Mouse (Mus musculus) ES-CJ7 (cell line): ENCODE measurements around the gene Rtbdn.

Source experiments
- DNase-seq: peaks from one replicate; pipeline ENCODE4 v3.0.0; 2011; ENCODE audit warnings: low read depth, low spot score

The Rtbdn gene

DNA sequence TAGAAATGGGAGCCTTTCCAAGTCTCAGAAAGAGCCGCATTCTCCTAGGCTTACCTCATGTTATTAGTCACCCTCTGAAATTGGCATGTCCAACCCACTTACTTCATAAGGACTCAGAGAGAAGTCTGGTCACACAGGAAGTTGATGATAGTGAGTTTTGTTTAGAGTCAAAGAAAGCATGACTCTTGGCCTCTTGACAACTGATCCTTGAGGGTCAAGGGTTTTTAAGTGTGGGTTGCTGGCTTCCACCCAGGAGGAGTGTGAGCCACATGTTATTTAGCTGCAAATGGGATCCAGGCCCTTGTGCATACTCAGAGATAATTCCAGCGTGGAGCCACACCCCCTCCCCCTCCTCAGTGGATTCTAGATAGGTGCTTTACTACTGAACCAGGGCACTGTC, 25.2 kb upstream of the Rtbdn start:
- DNase-seq = no peak

DNA sequence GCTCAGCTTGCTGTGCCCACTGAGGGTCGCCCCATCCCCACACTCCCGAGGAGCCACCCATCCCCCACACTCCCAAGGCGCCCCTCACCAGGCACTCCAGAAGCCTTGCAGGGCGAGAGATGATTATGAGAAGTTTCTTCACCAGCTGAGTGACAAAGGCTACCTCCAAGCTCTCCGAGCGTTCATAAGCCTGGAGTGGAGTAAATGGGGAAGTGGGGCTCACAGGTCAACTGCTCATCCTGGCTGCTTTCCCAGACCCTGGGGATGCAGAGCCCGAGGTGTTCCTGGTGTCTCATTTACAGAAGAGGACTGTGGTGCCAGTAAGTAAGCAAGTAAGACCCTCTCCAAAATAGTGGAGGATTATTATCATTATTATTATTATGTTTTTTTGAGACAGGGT, 21.2 kb upstream of the Rtbdn start:
- DNase-seq = no peak

DNA sequence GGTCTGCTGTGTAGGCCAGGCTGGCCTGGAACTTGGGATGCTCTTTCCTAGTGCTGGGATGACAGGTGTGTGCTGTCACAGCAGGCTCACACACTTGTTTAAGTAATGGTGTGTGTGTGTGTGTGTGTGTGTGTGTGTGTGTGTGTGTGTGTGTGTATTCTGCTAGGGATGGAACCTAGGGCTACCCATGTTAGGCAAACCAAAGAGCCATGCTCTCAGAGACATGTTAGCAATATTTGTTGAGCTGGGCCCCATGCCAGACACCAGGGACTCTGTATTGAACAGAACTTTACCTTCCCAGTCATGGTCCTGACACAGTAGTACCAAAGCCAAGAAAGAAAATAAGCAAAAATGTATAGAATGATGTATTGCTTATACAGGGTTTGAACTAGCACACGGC, 19.3 kb upstream of the Rtbdn start:
- no peak for DNase-seq

DNA sequence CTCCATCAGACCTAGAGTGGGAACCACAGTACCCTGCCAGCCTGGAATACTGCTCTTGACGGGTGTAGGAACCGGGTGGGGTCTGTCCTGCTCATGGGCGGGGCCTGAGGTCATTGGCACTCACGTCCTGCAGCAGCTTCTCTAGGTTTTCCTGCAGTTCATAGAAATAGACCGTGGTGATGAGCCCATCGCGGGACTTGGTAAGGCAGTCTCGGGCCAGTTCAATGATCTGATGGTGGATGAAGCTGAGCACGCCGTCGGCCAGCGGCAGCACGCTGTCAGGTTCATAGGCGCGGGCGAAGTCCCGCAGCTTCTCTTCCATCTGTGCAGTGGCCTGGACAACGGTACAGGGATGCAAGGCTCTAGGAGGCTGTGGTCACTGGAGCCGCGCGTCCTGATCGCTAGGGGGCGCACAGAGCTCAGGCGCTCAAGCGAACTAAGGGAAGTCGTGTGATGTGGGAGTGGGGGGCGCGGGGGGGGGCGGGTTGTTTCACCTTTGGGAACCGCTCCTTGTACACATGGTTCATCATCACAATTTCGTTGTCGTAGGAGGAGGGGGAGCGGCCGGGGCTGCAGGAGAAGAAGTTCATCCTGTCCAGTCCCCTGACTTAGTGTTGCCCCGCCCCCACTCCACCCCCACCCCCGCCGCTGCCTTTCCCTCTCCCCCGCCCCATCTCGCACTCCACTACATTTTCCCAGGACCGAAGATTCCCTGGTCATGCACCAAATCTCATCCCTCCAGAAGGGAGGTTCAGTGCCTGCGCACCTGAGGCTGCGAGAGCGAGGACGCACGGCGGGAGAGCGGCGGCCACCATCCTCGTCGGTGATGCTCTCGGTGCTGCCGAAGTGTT, 18.1 kb upstream of the Rtbdn start:
- DNase-seq = peak; percentile 79

DNA sequence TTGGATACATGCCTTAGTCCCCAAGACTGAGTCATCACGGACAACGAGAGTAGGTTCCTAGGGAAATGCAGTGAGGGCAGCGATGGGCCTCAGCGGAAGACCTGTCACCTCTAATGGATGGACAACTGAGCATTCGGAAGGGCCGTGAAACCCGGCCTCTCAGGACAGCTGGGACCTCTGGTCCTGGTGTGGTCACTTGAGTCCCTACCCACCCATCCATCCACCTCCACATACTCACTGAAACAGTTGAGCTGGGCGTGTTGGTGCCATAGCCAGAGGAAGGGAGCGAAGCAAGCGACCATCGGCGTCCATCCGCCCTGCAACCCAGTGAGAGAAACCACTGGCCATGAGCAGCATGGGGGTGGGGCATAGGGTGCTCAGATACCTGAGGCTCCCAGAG, 16.2 kb upstream of the Rtbdn start:
- no peak for DNase-seq

DNA sequence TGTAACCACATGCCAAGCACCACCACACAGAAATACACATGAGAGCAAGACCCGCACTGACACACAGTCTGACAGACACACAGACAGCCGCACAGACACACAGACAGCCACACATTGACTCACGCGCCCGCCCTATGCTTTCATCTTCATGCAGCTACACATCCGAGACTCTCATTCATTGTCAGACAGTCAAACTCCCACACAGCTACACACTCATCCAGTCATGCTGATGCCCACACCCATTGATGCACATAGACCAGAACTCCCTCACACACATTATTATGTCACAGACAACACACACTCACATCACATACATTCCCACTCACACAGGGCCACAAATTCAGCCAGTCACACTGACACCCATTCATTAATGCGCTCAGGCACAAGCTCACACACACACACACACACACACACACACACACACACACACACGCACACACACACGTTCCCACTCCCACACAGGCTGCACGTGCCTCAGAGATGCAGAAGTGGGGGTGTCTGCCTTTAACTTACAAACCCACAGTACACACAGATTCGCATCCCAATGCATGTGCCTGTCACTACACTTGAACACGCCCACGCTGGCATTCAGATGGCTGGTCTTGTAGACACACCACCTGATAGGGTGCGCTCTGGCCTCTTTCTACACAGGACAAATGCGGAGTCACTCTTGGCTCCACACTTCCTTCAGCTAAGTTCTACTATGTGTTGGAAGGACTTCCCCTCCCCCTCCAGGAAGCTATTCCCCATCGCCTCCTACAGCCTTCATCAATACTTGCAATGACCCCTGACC, 12.8 kb upstream of the Rtbdn start:
- DNase-seq = no peak

DNA sequence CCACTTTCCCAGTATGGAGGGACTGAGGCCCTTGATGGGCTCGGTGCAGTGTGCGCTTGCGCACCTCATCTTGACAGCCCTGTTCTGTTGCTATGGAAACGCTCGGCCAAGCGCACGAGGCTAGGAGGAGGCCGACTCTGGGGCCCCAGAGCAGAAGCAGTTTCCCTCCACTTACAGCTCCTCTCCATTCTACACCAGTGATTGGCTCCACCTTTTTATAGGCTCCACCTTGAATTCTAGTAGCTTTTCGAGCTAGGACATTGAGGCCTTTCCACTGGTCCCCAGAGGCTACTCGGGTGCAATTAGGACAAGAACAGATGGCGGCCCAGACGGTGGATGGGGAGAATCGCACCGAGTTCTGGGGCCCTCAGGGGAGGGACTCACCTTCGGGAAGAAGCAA, 11.9 kb upstream of the Rtbdn start:
- peak; percentile 92 for DNase-seq

DNA sequence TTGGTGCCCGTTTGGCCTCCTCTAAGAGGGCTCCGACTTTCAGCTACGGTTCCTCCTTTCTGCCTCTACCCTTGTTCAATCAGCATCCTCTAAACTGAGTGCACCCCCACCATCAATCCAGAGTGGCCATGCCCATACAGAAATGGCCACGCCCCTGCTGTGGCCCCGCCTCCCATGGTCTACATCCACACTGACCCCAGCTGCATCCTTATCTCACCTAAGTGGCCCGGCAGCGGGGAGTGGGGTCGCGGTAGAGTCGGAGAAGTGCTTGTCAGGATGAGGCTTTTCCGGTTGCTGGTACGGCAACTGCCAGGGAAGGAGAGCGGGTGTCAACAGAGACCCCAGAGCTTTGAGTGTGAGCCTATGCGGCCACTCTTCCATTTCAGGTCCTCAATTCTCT, 11.3 kb upstream of the Rtbdn start:
- no peak for DNase-seq

DNA sequence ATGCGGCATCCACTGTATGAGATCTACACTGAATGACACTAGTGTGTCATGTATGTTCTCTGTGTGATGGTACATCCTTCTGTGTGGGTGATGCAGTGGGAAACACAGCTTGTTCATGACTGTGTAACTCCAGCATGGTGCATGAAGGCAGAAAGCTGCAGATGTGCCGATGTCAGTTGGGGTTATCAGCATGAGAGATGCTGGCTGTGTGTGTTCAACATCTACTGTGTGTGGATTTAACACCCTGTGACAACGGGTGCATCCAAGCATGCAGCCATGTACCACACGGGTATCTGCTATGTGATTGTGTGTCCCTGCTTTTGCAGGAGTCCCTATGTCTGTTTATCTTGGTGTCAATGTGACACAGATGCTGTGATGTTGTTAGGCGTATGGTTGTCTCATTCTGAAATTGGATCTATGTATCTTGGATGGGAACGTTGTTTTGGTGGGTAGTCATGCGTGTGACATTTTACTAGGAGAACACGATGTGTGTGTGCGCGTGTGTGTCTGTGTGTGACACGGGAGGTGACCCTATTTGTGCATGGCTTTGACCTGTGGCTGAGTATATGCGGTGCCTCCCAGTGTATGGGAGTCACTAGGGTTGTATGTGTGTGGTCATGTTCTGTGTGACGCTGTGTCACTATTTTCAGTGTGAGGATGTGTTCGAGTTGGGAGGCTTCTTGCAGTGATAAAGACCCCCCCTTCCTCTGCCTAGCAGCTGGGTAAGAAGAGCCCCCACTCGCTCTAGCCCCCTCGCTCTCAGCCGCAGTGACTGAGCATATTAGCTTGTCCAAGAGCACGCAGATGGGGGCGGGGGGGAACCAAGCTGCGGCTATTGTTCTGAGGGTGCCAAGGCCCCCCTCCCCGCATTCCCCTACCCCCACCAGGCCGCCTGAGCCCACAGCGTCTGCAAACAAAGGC, 10.5 kb upstream of the Rtbdn start:
- no peak for DNase-seq

DNA sequence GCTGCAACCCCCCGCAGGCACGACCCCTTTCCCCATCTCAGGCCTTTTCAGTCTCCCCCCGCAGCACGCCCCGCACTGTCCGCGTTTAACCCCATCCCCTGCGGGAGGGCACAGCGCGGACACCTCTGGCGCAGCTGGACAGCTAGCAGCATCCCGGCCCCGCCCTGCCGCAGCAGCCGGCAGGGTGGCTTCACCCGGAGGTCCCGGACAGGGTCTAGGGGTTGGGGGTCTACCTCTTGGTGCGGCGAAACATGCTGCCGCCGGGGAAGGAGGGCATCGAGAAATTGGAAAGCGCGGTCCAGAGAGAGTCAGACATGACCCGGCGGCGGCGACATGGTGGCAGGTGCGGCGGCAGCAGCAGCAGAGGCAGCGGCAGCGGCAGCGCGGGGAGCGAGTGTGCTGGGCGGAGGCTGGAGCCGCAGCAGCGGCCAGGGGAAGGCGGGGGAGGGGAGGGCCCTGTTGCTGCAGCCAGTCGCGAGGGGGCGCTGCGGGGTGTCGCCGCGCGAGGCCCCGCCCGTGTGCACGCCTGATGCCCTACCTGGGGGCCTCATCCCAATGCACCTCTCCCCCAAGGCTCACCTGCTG, 9.7 kb upstream of the Rtbdn start, which contains the start of gene Mast1:
Gene Mast1 (minus strand): TSS at position 398 of the 585 bp plus-strand sequence.
- peak; percentile 77 for DNase-seq

DNA sequence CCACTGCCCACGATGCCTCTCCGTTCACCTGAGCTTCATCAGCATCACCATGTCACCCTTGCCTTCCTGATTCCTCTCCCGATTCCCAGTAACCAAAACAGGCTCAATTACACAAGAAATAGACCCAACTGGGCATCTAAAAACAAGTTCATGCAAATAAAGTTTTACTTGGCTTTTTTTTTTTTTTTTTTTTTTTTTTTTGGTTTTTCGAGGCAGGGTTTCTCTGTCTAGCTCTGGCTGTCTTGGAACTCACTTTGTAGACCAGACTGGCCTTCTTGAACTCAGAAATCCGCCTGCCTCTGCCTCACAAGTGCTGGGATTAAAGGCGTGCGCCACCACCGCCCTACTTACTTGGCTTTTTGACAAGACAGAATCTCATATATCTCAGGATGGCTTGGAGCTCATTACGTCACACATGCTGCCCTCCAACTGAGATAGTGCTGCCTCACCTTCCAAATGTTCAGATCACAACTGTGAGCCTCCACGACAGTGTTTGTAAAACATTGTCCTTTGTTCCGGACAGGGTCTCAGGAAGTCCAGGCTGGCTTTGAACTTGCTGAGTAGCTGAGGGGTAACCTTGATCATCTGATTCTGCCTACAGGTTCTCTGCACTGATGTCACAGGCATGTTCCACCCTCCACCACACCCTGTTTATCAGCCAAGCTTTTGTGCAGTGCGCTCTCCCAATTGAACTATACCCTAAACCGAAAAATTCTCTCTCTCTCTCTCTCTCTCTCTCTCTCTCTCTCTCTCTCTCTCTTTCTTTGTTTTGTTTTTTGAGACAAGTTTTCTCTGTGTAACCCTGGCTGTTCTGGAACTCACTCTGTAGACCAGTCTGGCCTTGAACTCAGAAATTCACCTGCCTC, 8.9 kb upstream of the Rtbdn start:
- DNase-seq = no peak

DNA sequence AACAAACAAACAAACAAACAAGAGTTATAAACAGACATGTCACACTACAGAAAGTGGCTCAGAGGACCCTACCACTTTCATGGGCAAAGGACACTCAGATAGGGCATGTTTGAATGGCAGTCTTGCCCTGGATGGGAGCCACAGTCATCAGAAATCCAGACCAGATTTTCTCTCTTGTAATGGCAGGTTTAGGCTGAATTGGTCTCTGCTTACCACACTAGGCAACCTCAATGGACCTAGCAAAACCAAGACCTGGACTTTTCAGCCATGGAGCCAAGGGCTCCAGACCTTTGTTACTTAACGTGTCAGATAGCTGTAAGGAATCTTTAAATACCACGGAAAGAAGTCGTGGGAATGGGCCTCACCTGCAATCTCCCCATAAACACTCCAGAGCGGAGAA, 3.1 kb upstream of the Rtbdn start:
- DNase-seq = peak; percentile 41

DNA sequence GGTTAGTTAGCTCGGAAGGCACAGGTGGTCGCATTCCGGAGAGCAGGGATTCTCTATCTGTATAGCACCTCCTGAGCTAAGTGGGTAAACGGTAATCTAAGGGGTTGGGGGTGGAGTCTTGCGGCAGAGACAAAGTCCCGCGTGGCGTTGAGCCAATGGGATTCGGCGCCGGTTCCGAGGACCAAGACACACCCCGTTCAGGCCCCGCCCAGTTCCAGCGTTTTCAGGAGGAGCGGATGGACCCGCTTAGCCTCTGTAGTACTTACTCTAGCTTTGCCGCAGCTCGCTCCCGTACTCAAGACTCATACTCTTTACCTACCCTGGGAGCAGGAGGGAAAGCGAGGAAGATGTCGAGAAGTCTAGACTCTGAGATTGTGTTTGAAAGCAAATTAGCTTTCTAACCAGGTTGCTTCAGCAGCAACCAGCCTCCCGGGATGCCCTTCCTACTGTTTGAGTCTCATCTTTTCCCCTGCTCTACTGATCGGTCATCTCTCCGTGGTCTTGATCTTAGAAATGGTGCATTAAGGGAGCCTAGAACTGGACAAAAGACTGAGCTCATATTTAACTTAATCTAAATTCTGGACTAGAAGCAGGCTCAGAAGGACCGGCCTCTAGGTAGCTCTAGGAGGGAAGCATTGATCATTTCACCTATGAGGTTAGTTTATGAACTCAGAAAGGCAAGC, 2.2 kb upstream of the Rtbdn start:
- peak; percentile 94 for DNase-seq

DNA sequence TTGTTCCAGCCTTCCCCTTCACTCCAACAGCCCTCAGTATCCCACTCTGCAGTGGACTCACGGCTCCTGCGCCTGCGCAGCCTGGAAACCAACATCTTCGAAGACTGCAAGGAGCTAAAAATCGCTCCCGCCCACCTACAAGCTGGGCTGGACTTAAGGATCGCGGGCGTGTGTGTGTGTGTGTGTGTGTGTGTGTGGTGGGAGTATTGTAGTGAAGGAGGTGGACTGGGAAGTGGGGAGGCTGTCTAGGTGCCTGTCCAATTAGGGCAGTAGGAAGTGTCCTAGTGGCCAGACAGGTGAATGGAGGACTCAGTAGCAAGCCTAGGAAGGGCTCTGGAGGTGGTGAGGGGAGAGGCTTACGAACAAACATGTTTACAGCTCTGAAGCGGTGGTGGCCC, 1.6 kb upstream of the Rtbdn start:
- peak; percentile 67 for DNase-seq

DNA sequence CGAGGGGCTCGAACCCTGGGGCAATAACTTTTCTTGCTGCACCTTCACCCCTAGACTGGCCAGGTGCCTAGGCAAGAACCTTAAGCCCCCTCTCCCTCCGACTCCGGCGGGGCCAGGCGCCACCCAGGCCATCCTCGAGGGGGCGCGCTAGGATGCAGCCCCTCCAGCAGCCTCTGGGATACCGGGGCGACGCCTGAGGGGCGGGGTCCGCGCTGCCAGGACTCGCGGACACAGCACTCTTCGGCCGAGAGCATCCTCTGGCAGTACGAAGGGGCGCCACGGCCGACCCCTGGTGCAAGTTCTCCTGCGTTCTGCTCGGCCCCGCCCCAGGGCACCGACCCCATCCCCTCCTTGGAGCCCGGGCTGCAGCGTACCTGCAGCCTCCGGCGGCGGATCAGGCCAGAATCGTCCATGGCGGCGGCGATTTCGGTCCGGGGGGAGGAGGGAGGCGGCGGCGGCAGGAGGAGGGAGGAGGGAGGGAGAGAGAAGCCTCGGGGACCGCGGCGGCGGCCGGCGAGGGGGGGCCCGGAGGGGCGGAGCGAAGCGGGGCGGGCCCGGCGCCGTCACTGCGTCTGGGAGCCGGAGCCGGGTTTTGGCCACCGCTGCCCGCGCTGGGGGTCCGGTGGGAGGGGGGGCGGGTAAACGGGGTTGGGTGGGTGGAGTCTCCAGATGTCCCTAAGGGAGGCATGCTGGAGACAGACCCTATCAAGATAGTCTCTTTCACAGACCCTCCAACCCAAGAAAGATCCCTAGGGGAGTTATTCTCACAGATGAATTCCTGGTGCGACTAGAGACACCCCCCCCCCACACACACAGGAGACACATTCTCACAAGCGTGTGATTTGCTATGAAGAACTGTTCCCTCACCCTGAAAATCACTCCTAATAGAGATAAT, 911 bp upstream of the Rtbdn start:
- peak; percentile 72 for DNase-seq

DNA sequence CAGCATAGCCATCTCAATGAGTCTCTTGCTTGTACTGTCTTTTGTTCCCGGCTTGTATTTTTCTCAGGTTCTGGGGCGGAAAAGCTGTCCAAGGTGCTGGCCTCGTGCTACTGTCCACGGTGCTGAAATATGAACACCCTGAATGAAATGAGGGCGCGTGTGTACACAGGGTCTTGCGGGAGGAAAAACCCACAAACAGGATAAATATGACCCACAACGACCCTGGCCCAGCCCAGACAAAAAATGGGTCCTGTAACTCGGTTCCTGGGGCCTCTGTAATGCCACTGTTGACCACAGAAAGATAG, 402 bp downstream of the Rtbdn start:
- no peak for DNase-seq

DNA sequence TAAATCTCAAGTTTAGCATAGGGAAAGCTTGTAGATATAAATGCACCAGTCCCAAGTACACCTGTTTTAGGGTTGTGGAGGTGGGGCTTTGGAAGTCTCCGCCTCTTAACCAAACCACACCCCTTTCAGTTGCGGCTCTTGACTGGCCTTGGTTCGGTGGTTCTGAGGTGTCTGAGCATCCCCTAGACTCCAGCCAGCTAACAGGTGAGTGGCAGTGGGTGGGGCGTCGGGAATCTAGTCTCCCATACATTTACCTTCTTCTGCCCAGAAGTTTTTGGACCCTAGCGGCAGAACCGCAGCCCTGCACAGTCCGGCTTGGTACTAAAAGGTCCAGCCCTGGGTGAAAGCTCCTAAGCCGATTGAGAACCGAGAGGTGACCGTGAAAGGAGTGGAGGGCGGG, 3.0 kb downstream of the Rtbdn start:
- DNase-seq = peak; percentile 71

DNA sequence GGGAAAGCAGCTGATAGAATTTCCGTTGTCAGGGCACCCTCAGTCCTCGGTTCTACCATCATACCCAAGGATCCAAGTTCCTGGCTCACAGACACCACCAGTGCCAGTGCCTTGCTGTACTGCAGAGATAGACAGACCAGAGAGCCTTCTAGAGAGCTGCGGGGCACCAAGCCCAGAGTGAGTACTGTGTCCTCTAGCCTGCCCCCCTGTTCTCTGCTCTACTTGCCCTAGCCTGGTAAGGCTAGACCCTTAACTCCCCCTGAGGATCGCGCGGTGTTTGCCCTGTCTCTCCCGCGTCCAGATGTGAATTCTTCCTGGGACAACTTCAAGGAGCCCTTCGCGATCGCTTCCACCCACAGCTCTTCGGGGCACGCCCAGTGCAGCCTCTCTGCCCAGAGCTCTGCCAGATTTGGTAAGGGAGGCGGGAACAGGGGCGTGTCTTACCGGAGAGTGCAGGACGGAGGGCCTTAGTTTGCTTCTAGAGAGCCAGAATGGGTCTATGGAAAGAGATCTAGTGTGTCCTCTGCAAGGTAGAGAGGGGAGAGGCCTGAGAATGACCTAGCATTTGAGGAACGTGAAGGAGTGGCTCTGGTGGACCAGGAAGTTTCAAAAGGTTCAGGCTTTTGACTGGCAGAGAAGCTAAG, 5.9 kb downstream of the Rtbdn start:
- peak; percentile 89 for DNase-seq

DNA sequence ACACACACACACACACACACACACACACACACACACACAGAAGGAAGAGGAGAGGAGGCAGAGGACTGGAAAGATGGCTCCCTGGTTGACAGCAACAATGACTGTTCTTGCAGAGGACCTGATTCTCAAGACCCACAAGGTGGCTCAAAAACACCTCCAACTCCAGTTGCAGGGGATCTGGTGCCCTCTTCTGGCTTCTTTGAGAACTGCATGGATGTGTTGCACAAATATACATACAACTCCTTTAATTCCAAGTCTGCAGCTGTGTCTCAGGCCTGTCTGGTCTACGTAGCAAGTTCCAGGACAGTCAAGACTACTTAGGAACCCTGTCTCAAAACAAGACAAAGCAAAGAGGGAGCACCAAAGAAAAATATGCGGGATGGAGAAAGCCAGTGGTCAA, 10.0 kb downstream of the Rtbdn start:
- DNase-seq = peak; percentile 97
